Mouse (Mus musculus): ENCODE results near the gene C7. TPM values are rescaled to one million over a fixed set of nuclear protein-coding genes. Genes with fewer than 3 reads are reported as not detected.

The C7 gene
- polyA plus RNA-seq (2015; fragmentation: Nextera tagmentation; extraction: Ambion mirVana): 0.05 TPM in 1 of 2 replicates, not detected in the other

GRCm38 (mm10) chr15:5063635-5064034 is at the start of gene C7:
Gene C7 (minus strand): TSS chr15:5063740.

GRCm38 (mm10) chr15:5107686-5108654 is 44.4 kb upstream of the C7 start, which contains the start of gene Card6:
Gene Card6 (minus strand): TSS chr15:5108539.

Other genes starting within 250 kb of the C7 start
- gene Mroh2b, start 165.0 kb downstream of the C7 start, polyA plus RNA-seq (2015; fragmentation: Nextera tagmentation; extraction: Ambion mirVana): not detected in 2 replicates
- gene Card6, start 44.8 kb upstream of the C7 start, polyA plus RNA-seq (2015; fragmentation: Nextera tagmentation; extraction: Ambion mirVana): 2.0 and 2.8 TPM in 2 replicates
- gene Rpl37, start 52.9 kb upstream of the C7 start, polyA plus RNA-seq (2015; fragmentation: Nextera tagmentation; extraction: Ambion mirVana): 664 and 691 TPM in 2 replicates
- 15.3 TPM in 2 replicates for gene Prkaa1, start 80.1 kb upstream of the C7 start, polyA plus RNA-seq (2015; fragmentation: Nextera tagmentation; extraction: Ambion mirVana)
- 20.4 and 22.2 TPM in 2 replicates for gene Ttc33, start 121.8 kb upstream of the C7 start, polyA plus RNA-seq (2015; fragmentation: Nextera tagmentation; extraction: Ambion mirVana)
- 7.2 TPM in 2 replicates for gene Ptger4, start 180.4 kb upstream of the C7 start, polyA plus RNA-seq (2015; fragmentation: Nextera tagmentation; extraction: Ambion mirVana)

All from spleen, postnatal 0 days (tissue).